Mouse (Mus musculus) CD8-positive naive resting alpha-beta T cell, adult 2 months (primary cell): ENCODE data around the gene Rab5b.
"Not testable (repeated sequence)": the region's sequence is repeated elsewhere in the genome, so short reads cannot be mapped to it uniquely, and the experiment has no call there.

Source experiments
- DNase-seq, 2 experiments: peaks; one replicate each; pipeline ENCODE4 v3.0.0; 2022; ENCODE audit warnings: low read depth in 2 of 2, low spot score in 2 of 2

The Rab5b gene

GRCm38 (mm10) chr10:128695992-128696807, at the start of gene Rab5b:
Rab5b (minus strand) TSS chr10:128696264.
- peak; percentile 96 to 98 for DNase-seq

- peak; percentile 58 to 72 for DNase-seq
Observed at GRCm38 (mm10) chr10:128744680-128745601, 48.9 kb upstream of the Rab5b start, which contains the start of gene Dgka. Dgka (minus strand) TSS chr10:128744855.

- DNase-seq = no peak
Observed at GRCm38 (mm10) chr10:128744211-128744610, 48.1 kb upstream of the Rab5b start.

GRCm38 (mm10) chr10:128743791-128744191, 47.7 kb upstream of the Rab5b start:
- DNase-seq = peak; percentile 28 to 34

GRCm38 (mm10) chr10:128743235-128743634, 47.2 kb upstream of the Rab5b start:
- no peak for DNase-seq

GRCm38 (mm10) chr10:128742616-128743015, 46.6 kb upstream of the Rab5b start:
- no peak for DNase-seq

GRCm38 (mm10) chr10:128740296-128740695, 44.2 kb upstream of the Rab5b start:
- no peak for DNase-seq

- DNase-seq = no peak
Observed at GRCm38 (mm10) chr10:128737435-128737834, 41.4 kb upstream of the Rab5b start.

GRCm38 (mm10) chr10:128731992-128732391, 35.9 kb upstream of the Rab5b start:
- no peak for DNase-seq

- DNase-seq = peak in 1 of 2 experiments; percentile 66
Observed at GRCm38 (mm10) chr10:128731002-128731433, 35.0 kb upstream of the Rab5b start.

GRCm38 (mm10) chr10:128728059-128728458, 32.0 kb upstream of the Rab5b start:
- no peak for DNase-seq

GRCm38 (mm10) chr10:128725466-128725865, 29.4 kb upstream of the Rab5b start:
- not testable (repeated sequence) for DNase-seq

- DNase-seq = peak; percentile 87 to 93
Observed at GRCm38 (mm10) chr10:128715559-128716537, 19.8 kb upstream of the Rab5b start.

GRCm38 (mm10) chr10:128711318-128711717, 15.3 kb upstream of the Rab5b start:
- DNase-seq = not testable (repeated sequence)

- no peak for DNase-seq
Observed at GRCm38 (mm10) chr10:128705317-128705693, 9.2 kb upstream of the Rab5b start.

- peak; percentile 58 to 70 for DNase-seq
Observed at GRCm38 (mm10) chr10:128704491-128705316, 8.6 kb upstream of the Rab5b start, which contains the start of gene Cdk2. Cdk2 (minus strand) TSS chr10:128705031.

GRCm38 (mm10) chr10:128703895-128704294, 7.8 kb upstream of the Rab5b start, which contains the start of gene Pmel:
Pmel (plus strand) TSS chr10:128704195.
- no peak for DNase-seq

GRCm38 (mm10) chr10:128702328-128703007, 6.4 kb upstream of the Rab5b start:
- no peak for DNase-seq

- DNase-seq = no peak
Observed at GRCm38 (mm10) chr10:128700712-128701111, 4.6 kb upstream of the Rab5b start.
